Mouse (Mus musculus): ENCODE results near the gene Cfb.
"Not testable (repeated sequence)": the region's sequence is repeated elsewhere in the genome, so short reads cannot be mapped to it uniquely, and the experiment has no call there.

GRCm38 (mm10) chr17:34901948-34902347 is 39.6 kb upstream of the Cfb start:
- TF ChIP-seq CTCF, POLR2A (IDR thresholded peaks at IDR 0.05; ENCODE audit: extremely low read depth, insufficient read depth, low read length): not testable (repeated sequence)
